Comparison of ENCODE assay signal across 9 mouse cellular contexts in genomic region chrX:12151996-12152904, GRCm38 (mm10). TPM values are rescaled to one million over a fixed set of nuclear protein-coding genes. Genes with fewer than 3 reads are reported as not detected.
A peak's percentile ranks its signal among the peaks of the same experiment; 100 is the strongest.
DNase-seq lines count a peak whose midpoint lies in the region; ATAC-seq lines count a peak whose summit lies in the region.
"Had no signal": no experiment of that assay in that cellular context is flagged by ENCODE, and none has a peak within 500 bp of the region (broad histone marks: within the 10 kb centered on the region; RNA-seq: fewer than 3 reads in every experiment).

No protein-coding gene starts in this region.

- no peak for ATAC-seq in kidney, embryonic 14.5 days (ENCODE audit: low FRiP score, low TSS enrichment)
- ATAC-seq in embryonic facial prominence, embryonic 11.5 days (replicated peaks; ENCODE audit: insufficient number of reproducible peaks, low FRiP score, low TSS enrichment, low read depth) = no peak
- ATAC-seq in hindbrain, embryonic 15.5 days (ENCODE audit: low FRiP score, low read depth) = peak; percentile 36
- ATAC-seq in midbrain, embryonic 14.5 days (ENCODE audit: low FRiP score, low TSS enrichment) = no peak

- no peak for DNase-seq in kidney, postnatal 25 days
- no peak for DNase-seq in embryonic facial prominence, embryonic 11.5 days (ENCODE audit: low spot score)
- no peak for DNase-seq in midbrain, embryonic 14.5 days
- DNase-seq in gastrocnemius, adult 18-20 months (ENCODE audit: low spot score) = no peak
- DNase-seq in left cerebral cortex, postnatal 25 days (ENCODE audit: low spot score in 2 of 2) = no peak
- DNase-seq in adrenal gland, postnatal 4 days (ENCODE audit: low spot score in 2 of 2) = no peak
- DNase-seq: cerebellum, adult 9-11 months had no signal

- H3K9me3 ChIP-seq in kidney, embryonic 14.5 days (ENCODE audit: control insufficient read depth, low read length) = no peaks in the 10 kb centered on the region
- H3K9me3 ChIP-seq in embryonic facial prominence, embryonic 11.5 days (replicated peaks; ENCODE audit: control insufficient read depth, low read length) = no peaks in the 10 kb centered on the region
- no peaks in the 10 kb centered on the region for H3K9me3 ChIP-seq in hindbrain, embryonic 15.5 days
- H3K9me3 ChIP-seq in midbrain, embryonic 14.5 days (ENCODE audit: control insufficient read depth, low read length) = no peaks in the 10 kb centered on the region

- H3K4me1 ChIP-seq in kidney, embryonic 14.5 days (ENCODE audit: control insufficient read depth, insufficient read depth, low read length) = peaks cover 19% of the 10 kb centered on the region; the same call in 1 of the 2 replicates
- no peaks in the 10 kb centered on the region; the same call in none of the 2 replicates for H3K4me1 ChIP-seq in embryonic facial prominence, embryonic 11.5 days (ENCODE audit: control insufficient read depth, insufficient read depth, low read length)
- H3K4me1 ChIP-seq in hindbrain, embryonic 15.5 days (replicated peaks) = peaks cover 38% of the 10 kb centered on the region
- H3K4me1 ChIP-seq in midbrain, embryonic 14.5 days (ENCODE audit: control insufficient read depth, insufficient read depth, low read length) = peaks cover 12% of the 10 kb centered on the region; the same call in 1 of the 2 replicates

- no peaks in the 10 kb centered on the region for H3K36me3 ChIP-seq in kidney, embryonic 14.5 days (ENCODE audit: control insufficient read depth, insufficient read depth, low read length)
- no peaks in the 10 kb centered on the region for H3K36me3 ChIP-seq in embryonic facial prominence, embryonic 11.5 days (replicated peaks; ENCODE audit: control insufficient read depth, insufficient read depth, low read depth, low read length)
- no peaks in the 10 kb centered on the region for H3K36me3 ChIP-seq in hindbrain, embryonic 15.5 days
- no peaks in the 10 kb centered on the region for H3K36me3 ChIP-seq in midbrain, embryonic 14.5 days (ENCODE audit: control insufficient read depth, insufficient read depth, low read length)

- intact Hi-C loops in left cerebral cortex, postnatal 25 days (cut with DNase I) = loop anchor here (10.0 kb wide), 1 partner anchor 347 kb away; no protein-coding TSS in a partner anchor

- 14% methylated on average over 42 of the region's 42 CpGs for WGBS in kidney, embryonic 14.5 days
- WGBS in embryonic facial prominence, embryonic 11.5 days = 11% methylated on average over 39 of the region's 42 CpGs
- 17% methylated on average over 38 of the region's 42 CpGs for WGBS in hindbrain, embryonic 15.5 days
- WGBS in midbrain, embryonic 14.5 days = 16% methylated on average over 42 of the region's 42 CpGs

- H3K9ac ChIP-seq in kidney, embryonic 14.5 days (ENCODE audit: low read depth, low read length) = no peak overlapping the region
- H3K9ac ChIP-seq in embryonic facial prominence, embryonic 11.5 days (replicated peaks; ENCODE audit: low read length) = peak overlapping the region; percentile 32; the same call in 1 of the 2 replicates
- H3K9ac ChIP-seq in hindbrain, embryonic 15.5 days = peak overlapping the region; percentile 40
- H3K9ac ChIP-seq in midbrain, embryonic 14.5 days (replicated peaks; ENCODE audit: low read length) = peak overlapping the region; percentile 20; the same call in 1 of the 2 replicates

- H3K4me3 ChIP-seq in kidney, embryonic 14.5 days (ENCODE audit: low read length) = peak overlapping the region; percentile 22
- H3K4me3 ChIP-seq in embryonic facial prominence, embryonic 11.5 days (ENCODE audit: low read depth, low read length) = peak overlapping the region; percentile 24
- H3K4me3 ChIP-seq in hindbrain, embryonic 15.5 days = peak overlapping the region; percentile 30
- H3K4me3 ChIP-seq in midbrain, embryonic 14.5 days (replicated peaks; ENCODE audit: low read depth, low read length) = peak overlapping the region; percentile 24

- H3K27me3 ChIP-seq in kidney, embryonic 14.5 days (ENCODE audit: control insufficient read depth, insufficient read depth, low read length) = peaks cover 36% of the 10 kb centered on the region
- peaks cover 23% of the 10 kb centered on the region for H3K27me3 ChIP-seq in embryonic facial prominence, embryonic 11.5 days (ENCODE audit: control insufficient read depth, insufficient read depth, low read length)
- peaks cover 54% of the 10 kb centered on the region for H3K27me3 ChIP-seq in hindbrain, embryonic 15.5 days
- H3K27me3 ChIP-seq in midbrain, embryonic 14.5 days (ENCODE audit: control insufficient read depth, insufficient read depth, low read length) = peaks cover 19% of the 10 kb centered on the region

- H3K27ac ChIP-seq in kidney, embryonic 14.5 days (ENCODE audit: low read depth, low read length) = no peak overlapping the region
- H3K27ac ChIP-seq in embryonic facial prominence, embryonic 11.5 days (replicated peaks; ENCODE audit: low read depth, low read length) = no peak overlapping the region
- H3K27ac ChIP-seq in hindbrain, embryonic 15.5 days (replicated peaks) = no peak overlapping the region
- peak overlapping the region; percentile 60 for H3K27ac ChIP-seq in midbrain, embryonic 14.5 days (replicated peaks; ENCODE audit: low read depth, low read length)

- peak overlapping the region; percentile 38 for H3K4me2 ChIP-seq in kidney, embryonic 14.5 days (replicated peaks; ENCODE audit: low read depth, low read length)
- H3K4me2 ChIP-seq in embryonic facial prominence, embryonic 11.5 days (ENCODE audit: low read depth, low read length) = peak overlapping the region; percentile 43
- H3K4me2 ChIP-seq in hindbrain, embryonic 15.5 days = peak overlapping the region; percentile 61
- H3K4me2 ChIP-seq in midbrain, embryonic 14.5 days (ENCODE audit: low read length) = peak overlapping the region; percentile 50

RNA-seq across cellular contexts. Expression of gene Bcor, which starts 7.9 kb away (rescaled TPM):
- polyA plus RNA-seq in kidney, embryonic 14.5 days (2014; fragmentation: Nextera tagmentation; extraction: Ambion mirVana) = 16.3 and 24.1 TPM in 2 replicates
- 26.9 TPM in 2 replicates for polyA plus RNA-seq in embryonic facial prominence, embryonic 11.5 days (2014; fragmentation: Nextera tagmentation; extraction: Ambion mirVana)
- polyA plus RNA-seq in hindbrain, embryonic 15.5 days (2015; fragmentation: Nextera tagmentation; extraction: Ambion mirVana) = 13.0 and 15.8 TPM in 2 replicates
- polyA plus RNA-seq in midbrain, embryonic 14.5 days (2014; fragmentation: Nextera tagmentation; extraction: Ambion mirVana) = 20.8 and 26.6 TPM in 2 replicates
- 10 to 100 TPM; 13.4 to 18.4 TPM for total RNA-seq in gastrocnemius, adult 18-20 months (2021)
- 10 to 100 TPM; 31.3 to 35.8 TPM for total RNA-seq in left cerebral cortex, postnatal 25 days (2021)
- total RNA-seq in adrenal gland, postnatal 4 days (2021) = 10 to 100 TPM; 34.6 to 37.8 TPM
